Mouse (Mus musculus): ENCODE measurements around the gene Cep170b.
A peak's percentile ranks its signal among the peaks of the same experiment; 100 is the strongest.

Gene Cep170b

GRCm38 (mm10) chr12:112702374-112703320, 17.6 kb upstream of the Cep170b start:
- no peak for DNase-seq (ENCODE audit: low spot score)

DNA sequence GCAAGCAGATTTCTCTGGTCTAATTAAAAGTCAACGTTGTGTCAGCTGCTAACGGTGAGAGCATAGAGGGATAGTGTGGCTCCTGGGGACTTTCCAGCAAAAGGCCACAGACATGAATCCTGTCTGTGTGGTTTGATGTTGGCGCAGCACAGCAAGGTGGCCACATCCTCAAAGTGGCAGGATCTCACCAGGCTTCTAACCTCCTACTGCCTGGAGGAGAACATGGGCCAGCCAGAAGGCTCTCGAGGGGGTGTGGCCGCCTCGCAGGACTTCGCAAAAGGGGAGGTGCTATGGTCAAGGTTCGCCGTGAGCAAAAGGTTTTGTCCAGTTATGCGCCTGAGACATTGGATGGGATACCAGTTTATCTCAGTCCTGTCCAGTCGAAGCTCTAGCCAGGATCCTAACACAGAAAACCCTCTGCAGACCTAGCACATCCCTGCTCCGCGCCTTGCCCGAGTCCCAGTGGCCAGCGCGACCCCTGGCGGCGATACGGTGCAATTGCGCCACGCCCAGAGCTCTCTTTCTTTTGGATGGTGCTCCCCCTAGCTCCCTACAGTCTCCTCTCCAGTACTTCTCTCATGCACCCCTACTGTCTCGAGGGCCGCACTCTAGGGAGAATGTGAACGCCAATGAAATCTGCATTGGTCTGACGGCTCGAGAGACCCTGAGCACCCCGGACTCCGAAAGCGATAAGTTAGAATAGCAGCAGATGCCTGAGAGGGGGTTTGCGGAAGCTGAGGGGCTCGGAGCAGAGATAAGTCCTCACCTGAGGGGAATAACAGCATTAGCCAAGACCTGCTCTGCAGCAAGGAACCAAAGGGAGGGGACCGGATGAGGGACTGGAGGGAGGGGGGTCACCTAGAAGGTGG, 13.3 kb upstream of the Cep170b start:
- DNase-seq (ENCODE audit: low spot score), result peak; percentile 89

DNA sequence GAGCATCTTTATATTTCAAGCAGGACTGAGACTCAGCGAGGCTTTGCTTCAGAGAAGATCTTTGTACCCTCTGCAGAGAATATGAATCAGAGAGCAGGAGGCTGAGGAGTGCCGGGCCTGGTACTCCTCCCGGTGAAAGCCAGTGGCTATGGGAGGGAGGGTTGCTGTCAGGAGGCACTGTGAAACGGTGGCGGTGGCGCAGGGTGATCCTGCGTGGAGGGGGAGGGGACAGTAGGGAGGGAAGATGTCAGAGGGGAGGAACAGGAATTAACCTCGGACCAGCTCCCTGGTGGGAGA, 12.7 kb upstream of the Cep170b start:
- no peak for DNase-seq (ENCODE audit: low spot score)

- DNase-seq (ENCODE audit: low spot score), result no peak
Observed at GRCm38 (mm10) chr12:112713984-112714383, 6.3 kb upstream of the Cep170b start.

GRCm38 (mm10) chr12:112717140-112717539, 3.1 kb upstream of the Cep170b start:
- DNase-seq (ENCODE audit: low spot score), result peak; percentile 43

- no peak for DNase-seq (ENCODE audit: low spot score)
Observed at GRCm38 (mm10) chr12:112718995-112719394, 1.3 kb upstream of the Cep170b start.

DNA sequence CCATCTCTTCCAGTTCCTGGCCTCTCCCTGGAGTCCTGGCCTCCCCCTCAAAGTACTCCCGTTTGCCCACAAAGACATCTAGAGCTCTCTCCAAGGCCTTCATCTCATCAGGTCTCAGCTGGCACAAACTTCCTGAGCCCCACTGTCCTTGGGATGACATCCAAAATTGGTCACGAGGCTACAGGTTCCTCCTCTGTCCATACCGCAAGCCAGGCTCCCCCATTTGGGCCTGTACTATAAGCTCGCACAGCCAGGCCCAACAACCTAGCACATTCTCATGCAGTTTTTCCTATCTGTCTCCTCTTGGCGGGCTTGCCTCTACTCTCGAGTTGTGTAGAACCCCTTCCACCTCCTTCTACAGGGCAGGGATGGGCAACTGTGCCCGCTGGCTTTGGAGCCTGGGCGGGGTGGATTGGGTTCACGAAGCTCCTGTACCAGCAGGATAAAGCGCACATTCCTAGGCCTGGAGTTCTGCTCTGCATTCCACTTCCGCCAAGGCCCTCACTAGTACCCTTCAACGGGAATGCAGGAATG, 702 bp downstream of the Cep170b start:
- peak; percentile 39 for DNase-seq (ENCODE audit: low spot score)

- DNase-seq (ENCODE audit: low spot score), result peak; percentile 71
Observed at GRCm38 (mm10) chr12:112721424-112722239, 1.4 kb downstream of the Cep170b start.

DNA sequence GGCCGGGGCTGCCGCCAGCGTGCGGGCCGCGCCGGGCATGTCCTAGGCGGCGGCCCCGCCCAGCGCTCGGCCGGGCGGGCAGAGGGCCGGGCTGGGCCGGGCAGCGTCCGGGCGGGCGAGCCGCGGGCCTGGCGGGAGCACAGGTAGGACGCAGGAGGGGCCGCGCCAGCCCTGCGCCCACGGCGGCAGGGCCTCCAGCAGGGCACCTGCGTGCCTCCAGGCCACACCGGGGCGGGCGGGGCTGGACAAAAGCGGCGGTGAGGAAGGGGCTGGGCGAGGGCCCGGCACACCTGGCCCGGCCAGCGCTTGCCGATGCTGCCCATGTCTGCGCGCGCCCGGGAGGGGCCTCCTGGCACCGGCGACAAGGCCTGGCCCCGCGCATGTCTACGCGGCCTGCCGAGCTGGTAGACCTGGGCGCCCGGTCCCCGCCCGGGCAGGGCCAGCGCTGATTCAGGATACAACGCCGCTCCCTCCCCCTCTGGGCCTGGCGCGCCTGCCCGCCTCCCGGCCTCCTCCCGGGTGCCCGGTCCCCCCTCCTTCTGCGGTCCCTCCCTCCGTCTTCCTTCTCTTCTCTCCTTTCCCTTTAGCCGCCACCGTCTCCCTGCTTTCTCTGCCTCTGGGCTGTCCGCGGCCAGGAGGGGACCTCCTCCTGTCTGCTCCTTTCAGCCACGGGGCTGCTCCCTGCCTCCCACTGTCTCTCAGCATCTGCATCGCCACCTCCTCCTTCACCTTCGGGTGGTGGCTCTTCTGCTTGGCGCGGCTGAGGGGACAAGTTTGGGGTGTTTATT, 2.2 kb downstream of the Cep170b start:
- peak; percentile 70 for DNase-seq (ENCODE audit: low spot score)

- no peak for DNase-seq (ENCODE audit: low spot score)
Observed at GRCm38 (mm10) chr12:112723028-112723330, 2.7 kb downstream of the Cep170b start.

DNA sequence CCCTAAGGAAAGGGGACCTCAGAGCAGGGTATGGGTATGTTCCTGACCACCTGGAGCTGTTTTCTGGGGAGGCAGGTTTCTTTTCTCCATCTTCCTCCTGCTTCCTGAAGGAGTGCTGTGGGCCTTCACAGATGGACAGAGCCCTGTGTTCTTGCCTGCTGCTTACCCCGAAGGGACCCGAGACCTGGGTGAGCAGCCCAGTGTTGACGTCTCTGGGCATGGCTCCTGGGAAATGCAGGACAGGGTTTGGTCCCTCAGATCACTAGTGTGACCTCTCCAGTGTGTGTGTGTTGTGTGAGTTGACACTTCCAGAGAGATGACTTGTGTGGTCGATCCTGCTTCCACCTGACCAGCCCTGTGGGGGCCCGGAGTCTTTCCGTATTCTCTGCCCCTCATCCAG, 3.2 kb downstream of the Cep170b start:
- no peak for DNase-seq (ENCODE audit: low spot score)

DNA sequence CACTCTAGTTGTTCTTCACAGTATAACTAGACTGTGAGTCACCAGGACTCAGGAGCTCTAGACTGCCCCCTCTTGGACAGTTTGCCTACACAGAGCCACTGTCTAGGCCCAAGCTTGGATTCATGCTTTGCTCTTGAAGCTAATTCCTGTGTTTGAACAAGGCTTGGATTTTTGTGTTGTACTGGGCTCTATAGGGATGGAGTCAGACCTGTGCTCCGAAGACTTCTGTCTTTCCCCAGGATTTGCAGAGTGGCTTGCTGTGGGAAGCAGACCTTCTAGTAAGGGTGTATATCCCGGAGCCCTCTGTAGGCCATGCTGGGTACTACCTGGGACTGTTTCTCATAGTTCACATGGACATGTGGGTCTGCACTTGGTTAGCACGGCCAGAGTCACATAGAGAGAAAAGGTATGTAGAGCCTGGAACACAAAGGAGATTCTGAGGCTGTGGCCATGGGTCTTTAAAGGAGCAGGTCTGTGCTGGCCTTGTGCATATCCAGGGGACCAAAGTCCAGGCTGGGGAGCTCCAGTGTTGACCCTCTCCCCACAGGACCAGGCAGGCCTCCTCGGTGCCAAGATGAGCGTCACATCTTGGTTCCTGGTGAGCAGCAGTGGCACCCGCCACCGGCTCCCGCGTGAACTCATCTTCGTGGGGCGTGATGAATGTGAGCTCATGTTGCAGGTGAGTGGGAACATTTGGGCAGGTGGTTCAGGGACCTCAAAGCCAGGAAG, 4.0 kb downstream of the Cep170b start:
- peak; percentile 63 for DNase-seq (ENCODE audit: low spot score)

GRCm38 (mm10) chr12:112727801-112728200, 7.5 kb downstream of the Cep170b start:
- no peak for DNase-seq (ENCODE audit: low spot score)

DNA sequence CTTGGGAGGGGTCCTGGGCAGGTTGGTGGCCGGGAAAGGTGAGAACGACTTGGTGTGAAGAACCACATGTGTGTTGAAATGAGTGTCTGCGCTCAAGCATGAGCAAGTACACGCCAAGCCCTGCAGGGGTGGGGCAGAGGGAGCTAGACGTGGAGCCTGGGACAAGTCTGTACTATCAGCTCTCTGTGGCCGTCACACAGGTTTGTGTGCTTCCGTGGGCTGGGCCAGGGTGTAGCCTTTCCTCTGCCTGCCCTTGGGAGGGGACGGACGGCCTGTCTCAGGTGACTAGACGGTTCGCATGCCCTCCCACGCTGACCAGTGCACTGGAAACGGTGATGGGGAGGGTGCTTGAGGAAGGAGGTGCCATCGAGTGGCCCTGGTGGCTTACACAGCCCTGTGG, 10.6 kb downstream of the Cep170b start:
- DNase-seq (ENCODE audit: low spot score), result no peak

GRCm38 (mm10) chr12:112732591-112732990, 12.3 kb downstream of the Cep170b start:
- no peak for DNase-seq (ENCODE audit: low spot score)

DNA sequence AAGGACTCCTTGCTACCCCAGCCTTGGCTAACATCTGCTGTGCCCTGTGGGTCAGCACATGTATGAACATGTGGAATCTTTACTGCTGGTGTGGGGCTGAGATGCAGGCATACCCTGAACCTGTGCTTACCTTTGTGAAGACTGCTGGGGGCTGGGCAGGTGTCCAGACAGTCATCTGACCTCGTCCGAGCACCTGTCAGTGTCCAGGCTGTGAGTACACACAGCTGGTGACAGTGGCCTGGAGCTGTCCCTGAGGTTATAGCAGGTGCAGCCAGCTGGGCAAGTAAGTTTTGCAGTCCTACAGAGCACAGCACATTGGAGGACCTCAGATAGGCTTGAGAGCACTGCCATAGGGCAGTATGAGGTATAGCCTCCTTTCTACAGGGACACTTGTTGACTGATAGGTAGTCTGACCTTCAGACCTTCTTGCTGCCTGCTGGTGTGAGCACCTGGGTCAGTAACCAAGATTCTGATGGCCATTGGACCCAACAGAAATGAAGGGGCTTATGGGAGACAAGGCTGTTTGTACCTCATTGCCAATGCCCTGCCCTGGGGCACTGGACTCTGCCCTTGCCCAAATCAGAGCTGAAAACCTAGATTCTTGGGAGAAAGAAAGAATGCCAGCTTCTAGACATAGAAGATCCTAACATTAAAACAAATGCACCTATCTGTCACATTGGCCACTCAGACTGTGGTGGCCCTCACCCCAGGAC, 14.0 kb downstream of the Cep170b start:
- no peak for DNase-seq (ENCODE audit: low spot score)

GRCm38 (mm10) chr12:112734881-112735655, 14.8 kb downstream of the Cep170b start:
- no peak for DNase-seq (ENCODE audit: low spot score)

GRCm38 (mm10) chr12:112735896-112736635, 15.8 kb downstream of the Cep170b start:
- DNase-seq (ENCODE audit: low spot score), result no peak

GRCm38 (mm10) chr12:112736636-112736925, 16.3 kb downstream of the Cep170b start:
- no peak for DNase-seq (ENCODE audit: low spot score)

Measured in ovary, postnatal 36 days (tissue).